Mouse (Mus musculus): ENCODE measurements at regions not wholly inside any gene's neighbourhood (a gene's known extent, or its start where the extent isn't known, plus 50 kb on each side); places are given as distances from the start of the nearest gene placed in this dataset.

- Histone ChIP-seq H3K4me1 (replicated peaks; ENCODE audit: control insufficient read depth, insufficient read depth, low read length) (no peaks in the 10 kb centered on the region), H3K4me2 (replicated peaks; ENCODE audit: low read depth) (no peak overlapping the region), H3K4me3 (ENCODE audit: low read depth, low read length) (no peak overlapping the region), H3K36me3 (ENCODE audit: control insufficient read depth, insufficient read depth) (no peaks in the 10 kb centered on the region), H3K27ac (ENCODE audit: low read depth, low read length) (no peak overlapping the region), H3K9ac (ENCODE audit: low read depth, low read length) (no peak overlapping the region), H3K9me3 (ENCODE audit: control insufficient read depth) (no peaks in the 10 kb centered on the region), H3K27me3 (replicated peaks; ENCODE audit: control insufficient read depth, insufficient read depth, low read length) (no peaks in the 10 kb centered on the region)
- TF ChIP-seq CTCF (IDR thresholded peaks at IDR 0.05; ENCODE audit: low read depth), result peak; percentile 59
- 77% methylated on average over 2 of the region's 2 CpGs for WGBS
- no peak for ATAC-seq
These were observed 392.5 kb downstream of the Lipi start for GRCm38 (mm10) chr16:75193404-75193803.

DNA sequence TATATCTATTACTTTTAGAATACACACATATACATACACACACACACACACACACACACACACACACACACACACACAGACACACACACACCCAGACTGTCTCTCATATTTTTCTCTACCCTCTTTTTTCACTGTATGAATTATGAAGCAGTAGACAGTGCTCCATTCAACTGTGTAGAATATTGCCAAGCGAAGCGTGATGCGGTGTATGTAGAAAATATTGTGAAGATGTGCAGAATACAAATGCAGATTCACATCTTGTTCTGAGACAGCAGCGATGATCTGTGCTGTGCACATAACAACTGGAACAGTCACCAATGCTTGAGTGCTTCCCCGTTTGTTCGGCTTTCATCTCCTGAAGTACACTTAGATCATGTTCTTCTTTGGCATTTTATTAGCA, 395.5 kb downstream of the Lipi start:
- Histone ChIP-seq H3K9me3 (ENCODE audit: control insufficient read depth) (no peaks in the 10 kb centered on the region), H3K27ac (ENCODE audit: low read depth, low read length) (no peak overlapping the region), H3K27me3 (replicated peaks; ENCODE audit: control insufficient read depth, insufficient read depth, low read length) (no peaks in the 10 kb centered on the region), H3K4me1 (replicated peaks; ENCODE audit: control insufficient read depth, insufficient read depth, low read length) (no peaks in the 10 kb centered on the region), H3K4me3 (ENCODE audit: low read depth, low read length) (no peak overlapping the region), H3K9ac (ENCODE audit: low read depth, low read length) (no peak overlapping the region), H3K4me2 (replicated peaks; ENCODE audit: low read depth) (no peak overlapping the region), H3K36me3 (ENCODE audit: control insufficient read depth, insufficient read depth) (no peaks in the 10 kb centered on the region)
- 95% methylated on average over 6 of the region's 6 CpGs for WGBS
- ATAC-seq, result no peak
- no peak for TF ChIP-seq CTCF (IDR thresholded peaks at IDR 0.05; ENCODE audit: low read depth)

DNA sequence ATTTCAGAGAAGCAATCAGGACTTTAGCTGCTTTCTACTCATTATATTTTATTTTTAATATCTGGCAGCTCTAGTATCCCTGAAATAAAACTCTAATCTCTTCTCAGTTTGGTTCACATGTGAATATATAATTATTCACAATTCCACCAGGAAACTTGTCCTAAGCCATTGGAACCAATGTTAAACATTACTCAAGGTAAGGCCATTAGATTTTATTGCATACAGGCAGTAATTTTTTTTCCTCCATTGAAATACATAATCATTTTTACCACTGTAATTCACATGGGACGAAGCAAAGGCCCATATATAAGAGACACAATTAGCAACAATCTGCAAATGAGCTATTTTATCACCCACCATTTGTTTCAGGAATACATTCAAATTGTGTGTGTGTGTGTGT, 419.8 kb downstream of the Lipi start:
- Histone ChIP-seq H3K4me1 (replicated peaks; ENCODE audit: control insufficient read depth, insufficient read depth, low read length) (0 out of 2 replicates have a peak, but pooled peaks cover 4% of the 10 kb centered on the region), H3K36me3 (ENCODE audit: control insufficient read depth, insufficient read depth) (no peaks in the 10 kb centered on the region), H3K4me2 (replicated peaks; ENCODE audit: low read depth) (no peak overlapping the region), H3K9me3 (ENCODE audit: control insufficient read depth) (no peaks in the 10 kb centered on the region), H3K27me3 (replicated peaks; ENCODE audit: control insufficient read depth, insufficient read depth, low read length) (no peaks in the 10 kb centered on the region), H3K9ac (ENCODE audit: low read depth, low read length) (no peak overlapping the region), H3K27ac (ENCODE audit: low read depth, low read length) (no peak overlapping the region), H3K4me3 (ENCODE audit: low read depth, low read length) (no peak overlapping the region)
- no peak for TF ChIP-seq CTCF (IDR thresholded peaks at IDR 0.05; ENCODE audit: low read depth)
- 27% methylated on average over 1 of the region's 1 CpGs for WGBS
- ATAC-seq, result no peak

GRCm38 (mm10) chr16:75164969-75165726, 420.7 kb downstream of the Lipi start:
- 59% methylated on average over 6 of the region's 6 CpGs for whole genome bisulfite sequencing
- Histone ChIP-seq H3K4me2 (replicated peaks; ENCODE audit: low read depth) (no peak overlapping the region), H3K36me3 (ENCODE audit: control insufficient read depth, insufficient read depth) (no peaks in the 10 kb centered on the region), H3K9me3 (ENCODE audit: control insufficient read depth) (no peaks in the 10 kb centered on the region), H3K27ac (ENCODE audit: low read depth, low read length) (no peak overlapping the region), H3K27me3 (replicated peaks; ENCODE audit: control insufficient read depth, insufficient read depth, low read length) (no peaks in the 10 kb centered on the region), H3K4me3 (ENCODE audit: low read depth, low read length) (no peak overlapping the region), H3K9ac (ENCODE audit: low read depth, low read length) (no peak overlapping the region), H3K4me1 (replicated peaks; ENCODE audit: control insufficient read depth, insufficient read depth, low read length) (0 out of 2 replicates have a peak, but pooled peaks cover 4% of the 10 kb centered on the region)
- no peak for TF ChIP-seq CTCF (IDR thresholded peaks at IDR 0.05; ENCODE audit: low read depth)
- no peak; the same call in 1 of the 2 replicates for ATAC-seq

DNA sequence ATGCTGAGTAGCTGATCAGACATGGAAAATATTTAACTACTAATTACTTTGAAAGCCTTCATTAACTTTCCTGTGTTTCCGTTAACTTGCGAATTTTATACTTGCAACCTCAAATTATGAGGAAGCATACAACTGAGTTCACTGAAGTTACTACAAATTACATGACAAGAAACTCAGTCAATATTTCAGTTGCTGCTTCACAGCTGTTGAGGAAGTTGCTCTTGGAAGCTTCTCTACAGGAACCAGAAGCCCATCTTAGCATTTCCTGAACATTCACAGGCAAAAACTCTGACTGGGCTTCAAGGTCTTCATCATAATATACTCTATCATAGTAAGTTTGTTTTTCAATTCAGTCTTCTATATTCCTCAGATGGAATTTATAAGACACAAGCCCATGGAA, 426.1 kb downstream of the Lipi start:
- no peak overlapping the region for H3K9ac ChIP-seq (ENCODE audit: low read depth, low read length)
- ATAC-seq, result no peak
- WGBS, result 86% methylated on average over 2 of the region's 2 CpGs

DNA sequence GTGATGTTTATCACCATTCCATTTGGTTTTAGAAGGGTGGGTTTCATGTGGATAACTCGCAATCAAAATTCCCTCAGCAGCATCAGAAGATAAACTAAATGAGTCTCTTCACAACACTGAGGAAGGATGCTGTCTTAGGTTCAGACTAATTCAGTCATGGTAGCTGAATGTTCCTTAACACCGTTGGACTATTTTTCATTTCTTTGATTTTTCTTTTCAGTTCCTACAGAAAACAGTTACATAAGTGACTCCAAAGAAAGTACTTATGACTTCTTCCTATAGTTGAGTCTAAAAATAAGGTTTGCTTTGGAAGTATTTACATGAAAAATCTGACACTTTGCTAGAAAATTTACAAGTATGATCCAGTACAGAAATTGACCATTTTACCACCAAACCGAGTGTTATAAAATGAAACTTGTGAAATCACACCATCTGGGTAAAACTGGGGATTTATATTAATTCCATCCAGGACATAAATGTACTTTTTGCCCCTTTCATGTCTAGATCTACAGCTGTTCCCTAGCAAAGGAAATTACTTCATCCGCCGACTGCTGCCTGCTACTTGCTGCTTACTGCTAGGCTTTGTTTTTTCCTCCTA, 430.3 kb downstream of the Lipi start:
- no peak overlapping the region for H3K4me2 ChIP-seq (replicated peaks; ENCODE audit: low read depth)
- H3K9me3 ChIP-seq (ENCODE audit: control insufficient read depth), result no peaks in the 10 kb centered on the region
- no peaks in the 10 kb centered on the region for H3K36me3 ChIP-seq (ENCODE audit: control insufficient read depth, insufficient read depth)
- no peak for ATAC-seq
- H3K4me1 ChIP-seq (replicated peaks; ENCODE audit: control insufficient read depth, insufficient read depth, low read length), result no peaks in the 10 kb centered on the region
- no peak for TF ChIP-seq CTCF (IDR thresholded peaks at IDR 0.05; ENCODE audit: low read depth)
- WGBS, result 76% methylated on average over 5 of the region's 5 CpGs
- no peak overlapping the region for H3K4me3 ChIP-seq (ENCODE audit: low read depth, low read length)
- H3K9ac ChIP-seq (ENCODE audit: low read depth, low read length), result no peak overlapping the region
- no peaks in the 10 kb centered on the region for H3K27me3 ChIP-seq (replicated peaks; ENCODE audit: control insufficient read depth, insufficient read depth, low read length)
- no peak overlapping the region for H3K27ac ChIP-seq (ENCODE audit: low read depth, low read length)

More for the DNA sequence above, 426.1 kb downstream of the Lipi start:
- Histone ChIP-seq H3K36me3 (ENCODE audit: control insufficient read depth, insufficient read depth) (no peaks in the 10 kb centered on the region), H3K4me1 (replicated peaks; ENCODE audit: control insufficient read depth, insufficient read depth, low read length) (no peaks in the 10 kb centered on the region), H3K9me3 (ENCODE audit: control insufficient read depth) (no peaks in the 10 kb centered on the region), H3K27me3 (replicated peaks; ENCODE audit: control insufficient read depth, insufficient read depth, low read length) (no peaks in the 10 kb centered on the region), H3K4me2 (replicated peaks; ENCODE audit: low read depth) (no peak overlapping the region), H3K27ac (ENCODE audit: low read depth, low read length) (no peak overlapping the region), H3K4me3 (ENCODE audit: low read depth, low read length) (no peak overlapping the region)
- TF ChIP-seq CTCF (IDR thresholded peaks at IDR 0.05; ENCODE audit: low read depth), result no peak
